Mouse (Mus musculus) 3T3-L1 (cell line): ENCODE measurements around the gene Mybl2.

Experiments
- DNase-seq: peaks from one replicate; pipeline ENCODE4 v3.0.0-alpha.2; 2015; ENCODE audit warnings: low read depth, low spot score

Gene Mybl2

GRCm38 (mm10) chr2:163071590-163071989 lies 17.1 kb downstream of the Mybl2 start:
- no peak for DNase-seq

- no peak for DNase-seq
Observed at GRCm38 (mm10) chr2:163073023-163073757, 18.7 kb downstream of the Mybl2 start.

- DNase-seq, result no peak
Observed at GRCm38 (mm10) chr2:163074006-163074405, 19.5 kb downstream of the Mybl2 start.

GRCm38 (mm10) chr2:163074808-163075207 lies 20.3 kb downstream of the Mybl2 start:
- no peak for DNase-seq

- DNase-seq, result no peak
Observed at GRCm38 (mm10) chr2:163075234-163075633, 20.7 kb downstream of the Mybl2 start.

GRCm38 (mm10) chr2:163079041-163079440 lies 24.6 kb downstream of the Mybl2 start:
- DNase-seq, result no peak

- DNase-seq, result no peak
Observed at GRCm38 (mm10) chr2:163082591-163082990, 28.1 kb downstream of the Mybl2 start.

- no peak for DNase-seq
Observed at GRCm38 (mm10) chr2:163084519-163084918, 30.0 kb downstream of the Mybl2 start.

- DNase-seq, result no peak
Observed at GRCm38 (mm10) chr2:163085047-163085446, 30.6 kb downstream of the Mybl2 start.

GRCm38 (mm10) chr2:163086561-163086960 lies 32.1 kb downstream of the Mybl2 start:
- DNase-seq, result no peak

- no peak for DNase-seq
Observed at GRCm38 (mm10) chr2:163087728-163088127, 33.2 kb downstream of the Mybl2 start, which contains the start of gene Gtsf1l. Gtsf1l (minus strand) TSS chr2:163087855.

GRCm38 (mm10) chr2:163089475-163090123 lies 35.1 kb downstream of the Mybl2 start:
- peak; percentile 64 for DNase-seq

GRCm38 (mm10) chr2:163094909-163095308 lies 40.4 kb downstream of the Mybl2 start:
- no peak for DNase-seq

- DNase-seq, result no peak
Observed at GRCm38 (mm10) chr2:163095784-163096183, 41.3 kb downstream of the Mybl2 start.

GRCm38 (mm10) chr2:163099919-163100318 lies 45.4 kb downstream of the Mybl2 start:
- no peak for DNase-seq

GRCm38 (mm10) chr2:163100551-163100950 lies 46.1 kb downstream of the Mybl2 start:
- no peak for DNase-seq

GRCm38 (mm10) chr2:163101646-163102203 lies 47.2 kb downstream of the Mybl2 start:
- DNase-seq, result peak; percentile 66

GRCm38 (mm10) chr2:163102216-163102615 lies 47.7 kb downstream of the Mybl2 start:
- no peak for DNase-seq

- no peak for DNase-seq
Observed at GRCm38 (mm10) chr2:163102900-163103653, 48.6 kb downstream of the Mybl2 start.

GRCm38 (mm10) chr2:163104086-163104770 lies 49.7 kb downstream of the Mybl2 start:
- no peak for DNase-seq

GRCm38 (mm10) chr2:163108385-163108784 lies 53.9 kb downstream of the Mybl2 start:
- DNase-seq, result no peak
